Mouse (Mus musculus) ZHBTc4 (cell line): ENCODE data around the gene Osbpl10.
A peak's percentile ranks its signal among the peaks of the same experiment; 100 is the strongest.

Experiments
- DNase-seq: peaks from one replicate; pipeline ENCODE4 v3.0.0-alpha.2; 2011; ENCODE audit warnings: low read depth, low spot score

The Osbpl10 gene

DNA sequence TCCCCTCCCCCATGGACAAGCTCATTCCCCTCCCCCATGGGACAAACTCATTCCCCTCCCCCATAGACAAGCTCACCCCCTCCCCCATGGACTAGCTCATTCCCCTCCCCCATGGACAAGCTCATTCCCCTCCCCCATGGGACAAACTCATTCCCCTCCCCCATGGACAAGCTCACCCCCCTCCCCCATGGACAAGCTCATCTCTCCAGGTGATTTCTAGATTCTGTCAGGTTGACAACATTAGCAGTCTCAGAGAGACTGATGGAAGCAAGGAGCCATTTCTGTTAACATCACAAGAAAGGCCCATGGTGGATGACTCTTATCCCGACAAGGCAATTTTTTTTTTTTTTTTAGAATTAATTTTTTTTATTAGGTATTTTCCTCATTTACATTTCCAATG lies 52.7 kb downstream of the Osbpl10 start:
- peak; percentile 68 for DNase-seq

DNA sequence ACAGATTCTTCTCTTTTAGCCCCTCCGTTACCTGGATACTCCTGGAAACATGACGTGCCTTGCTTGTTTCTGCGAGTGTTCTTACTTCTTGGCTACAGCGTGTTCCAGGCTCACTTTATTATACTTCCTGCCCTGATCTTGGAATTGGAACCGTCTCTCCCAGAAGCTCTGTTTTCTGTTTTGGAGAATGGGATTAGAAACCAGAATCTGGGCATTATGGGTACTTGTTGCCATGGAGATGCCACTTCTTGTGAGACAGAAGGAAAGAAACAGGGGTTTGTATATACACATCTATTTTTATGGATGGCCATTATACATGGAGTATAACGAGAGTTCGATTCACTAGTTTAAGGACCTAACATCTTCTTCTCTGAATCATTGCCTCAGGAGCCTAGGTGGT lies 54.4 kb downstream of the Osbpl10 start:
- DNase-seq: no peak

DNA sequence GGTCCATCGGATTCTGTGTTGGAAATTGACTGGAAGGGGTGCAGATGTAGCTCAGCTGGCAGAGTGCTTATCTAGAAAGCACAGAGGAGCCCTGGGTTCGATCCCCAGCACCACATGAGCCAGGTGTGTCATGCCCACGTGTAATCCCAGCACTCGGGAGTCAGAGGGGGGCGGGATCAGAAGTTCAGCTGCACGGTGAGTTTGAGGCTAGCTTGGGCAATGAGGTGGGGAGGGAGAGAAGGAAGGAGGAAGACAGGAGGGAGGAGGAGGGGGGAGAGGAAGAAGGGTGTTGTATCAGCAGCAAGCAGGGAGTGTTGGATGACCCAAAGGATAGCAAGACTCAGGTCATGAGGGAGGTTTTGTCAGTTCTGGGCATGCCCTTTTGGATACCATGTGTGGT lies 55.9 kb downstream of the Osbpl10 start:
- peak; percentile 58 for DNase-seq

DNA sequence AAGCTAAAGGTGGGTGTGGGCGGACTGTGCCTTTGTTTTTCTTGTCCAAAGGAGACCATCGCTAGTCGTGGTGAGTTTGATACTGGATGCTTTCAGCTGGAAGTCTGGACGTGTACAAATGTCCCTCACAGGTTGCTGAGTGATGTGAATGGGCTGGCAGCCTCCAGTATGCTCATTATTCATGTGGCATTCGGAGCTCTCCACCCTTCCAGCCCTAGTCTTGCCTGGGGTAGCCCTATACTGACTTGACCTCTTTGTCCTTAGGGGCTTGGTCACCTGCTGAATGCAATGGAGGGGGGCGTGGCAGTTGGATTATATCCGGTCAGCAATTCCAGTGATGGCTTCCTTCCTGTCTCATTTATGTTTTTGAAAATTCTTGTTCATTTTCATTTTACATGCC lies 56.4 kb downstream of the Osbpl10 start:
- DNase-seq: peak; percentile 51

DNA sequence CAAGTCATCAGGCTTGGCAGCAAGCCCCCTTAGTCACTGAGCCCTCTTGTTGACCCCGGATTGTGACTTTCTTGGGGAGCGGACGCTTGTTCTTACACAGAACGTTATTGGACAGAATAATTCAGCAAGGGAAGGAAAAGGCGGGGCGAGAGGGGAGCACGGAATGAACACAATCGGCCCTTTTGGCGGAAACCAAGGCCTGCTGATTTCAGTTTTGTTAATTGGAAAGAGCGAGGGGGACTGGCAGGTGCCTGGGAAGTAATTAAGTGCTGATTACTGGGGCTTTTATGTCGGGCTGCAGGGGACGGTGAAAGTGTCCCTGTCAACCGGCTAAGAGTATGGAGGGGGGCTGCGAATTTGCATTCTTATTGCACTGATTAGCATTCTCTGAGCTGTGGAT lies 59.8 kb downstream of the Osbpl10 start:
- no peak for DNase-seq

DNA sequence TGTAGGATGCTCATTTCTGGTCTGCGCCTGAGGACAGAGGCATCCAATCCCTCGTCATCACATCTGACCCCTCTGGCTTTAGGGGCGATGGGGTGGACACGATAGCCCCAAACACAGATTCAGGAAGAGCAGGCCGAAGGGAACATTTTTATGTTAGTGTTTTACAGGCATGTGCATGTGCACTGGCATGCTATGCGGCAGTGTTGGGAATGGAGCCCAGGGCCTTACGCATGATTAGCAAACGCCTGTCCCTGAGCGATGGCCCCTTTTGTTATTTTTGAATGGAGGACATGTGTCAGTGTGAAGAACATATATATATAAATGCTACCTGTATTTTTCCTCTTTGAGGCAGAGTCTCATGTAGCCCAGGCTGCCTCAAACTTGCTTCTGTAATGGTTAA lies 60.3 kb downstream of the Osbpl10 start:
- no peak for DNase-seq

DNA sequence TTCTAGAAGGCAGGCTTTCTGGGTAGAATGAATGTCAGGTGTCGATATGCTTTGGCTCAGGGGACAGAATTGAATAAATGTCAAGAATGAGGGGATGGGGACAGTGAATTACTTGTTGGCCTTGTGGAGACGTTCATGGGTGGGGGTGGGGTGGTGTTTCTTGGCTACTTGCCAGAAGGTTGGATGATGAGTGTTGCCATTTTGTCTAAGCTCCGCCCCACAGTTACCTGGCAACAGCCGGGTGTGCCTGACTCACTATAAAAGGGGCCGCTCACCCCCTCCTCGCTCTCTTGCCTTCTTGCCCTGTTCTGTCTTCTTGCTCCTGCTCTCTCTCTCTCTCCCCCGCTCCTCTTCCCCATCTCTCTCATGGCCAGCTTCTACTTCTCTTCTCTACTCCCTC lies 60.9 kb downstream of the Osbpl10 start:
- peak; percentile 90 for DNase-seq

DNA sequence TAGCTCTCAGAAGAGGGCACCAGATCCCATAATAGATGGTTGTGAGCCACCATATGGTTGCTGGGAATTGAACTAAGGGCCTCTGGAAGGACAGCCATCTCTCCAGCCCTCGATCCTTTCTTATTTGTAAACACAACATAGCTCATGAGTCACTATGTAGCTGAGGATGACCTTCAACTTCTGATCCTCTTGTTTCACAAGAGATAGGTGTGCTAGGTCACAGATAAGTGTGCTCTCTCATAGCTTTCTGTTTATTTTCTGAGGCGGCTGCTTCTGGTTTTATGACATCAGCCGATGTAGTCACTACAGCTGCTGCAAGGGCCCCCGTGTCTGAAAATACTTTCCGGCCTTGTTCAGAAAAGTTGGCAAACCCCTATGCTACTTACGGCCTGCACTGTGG lies 64.2 kb downstream of the Osbpl10 start:
- DNase-seq: no peak

DNA sequence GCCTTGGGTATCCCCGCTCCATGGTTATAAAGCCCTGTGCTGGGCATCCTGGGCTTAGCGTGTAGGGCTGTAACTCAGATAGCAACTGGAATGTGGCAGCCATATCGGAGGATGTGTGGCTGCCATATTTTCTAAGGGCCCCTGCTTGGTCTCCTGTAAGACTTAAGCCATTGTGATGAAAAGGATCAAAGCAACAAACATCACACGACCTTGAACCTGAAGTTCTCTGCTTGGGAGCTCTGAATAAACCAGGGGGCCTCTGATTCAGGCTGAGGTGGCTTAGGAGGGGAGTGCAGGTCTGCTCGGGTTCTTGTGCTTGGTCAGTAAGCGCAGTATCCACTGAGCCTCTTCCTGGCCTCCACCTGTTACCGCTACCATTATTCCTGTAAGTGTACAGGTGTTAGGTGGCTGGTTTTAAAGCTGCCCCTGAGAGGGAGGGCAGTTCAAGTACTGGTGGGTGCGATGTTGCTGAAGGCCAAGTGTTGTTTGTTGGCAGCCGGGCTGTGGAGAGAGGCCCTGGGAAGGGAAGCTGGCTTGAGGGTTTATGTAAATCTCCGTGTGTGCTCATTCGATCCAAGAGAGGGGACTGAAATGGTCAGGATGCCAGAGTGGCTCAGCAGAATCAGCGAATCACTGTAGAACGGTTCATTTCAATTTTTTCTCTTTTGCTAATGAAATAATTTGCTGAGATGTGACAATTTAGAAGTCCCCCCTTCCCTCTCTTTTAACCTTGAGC lies 64.8 kb downstream of the Osbpl10 start:
- peak; percentile 84 for DNase-seq

DNA sequence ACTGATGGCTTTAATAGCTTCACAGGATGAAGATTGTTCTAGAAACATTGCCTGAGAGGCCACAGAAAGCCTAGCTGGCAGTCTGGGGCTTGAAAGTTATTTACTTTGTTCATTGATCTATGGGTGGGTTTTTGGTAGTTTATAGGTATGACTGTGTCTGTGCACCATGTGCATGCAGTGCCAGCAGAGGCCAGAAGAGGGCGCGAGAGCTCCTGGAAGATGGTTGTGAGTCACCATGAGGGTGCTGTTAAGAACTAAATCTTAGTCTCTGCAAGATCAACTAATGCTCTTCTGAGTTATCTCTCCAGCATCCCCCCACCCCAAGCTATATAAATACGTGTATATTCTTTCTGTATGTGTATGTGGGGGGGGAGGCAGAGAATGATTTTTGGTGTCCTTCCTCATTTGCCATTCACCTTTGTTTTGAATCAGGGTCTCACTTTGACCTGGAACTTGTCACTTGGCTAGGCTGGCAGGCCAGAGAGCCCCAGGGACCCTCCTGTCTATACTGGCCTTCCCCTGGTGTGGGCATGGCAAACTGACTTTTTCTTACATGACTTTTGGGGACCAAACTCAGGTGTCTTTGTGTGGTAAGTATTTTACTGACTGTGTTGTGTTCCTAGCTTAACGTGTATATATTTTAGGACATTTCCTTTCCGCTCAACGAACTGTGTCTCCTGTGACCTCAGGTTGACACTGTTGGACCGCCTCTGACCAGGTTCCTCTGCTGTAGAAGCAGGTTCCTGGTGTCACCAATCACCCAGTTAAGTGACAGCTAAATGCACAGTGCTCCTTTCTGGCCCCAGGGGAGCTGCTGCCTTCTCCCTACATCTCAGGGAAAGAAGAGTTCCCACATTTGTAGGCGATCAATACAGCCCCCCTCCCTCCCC lies 65.8 kb downstream of the Osbpl10 start:
- peak; percentile 90 for DNase-seq

DNA sequence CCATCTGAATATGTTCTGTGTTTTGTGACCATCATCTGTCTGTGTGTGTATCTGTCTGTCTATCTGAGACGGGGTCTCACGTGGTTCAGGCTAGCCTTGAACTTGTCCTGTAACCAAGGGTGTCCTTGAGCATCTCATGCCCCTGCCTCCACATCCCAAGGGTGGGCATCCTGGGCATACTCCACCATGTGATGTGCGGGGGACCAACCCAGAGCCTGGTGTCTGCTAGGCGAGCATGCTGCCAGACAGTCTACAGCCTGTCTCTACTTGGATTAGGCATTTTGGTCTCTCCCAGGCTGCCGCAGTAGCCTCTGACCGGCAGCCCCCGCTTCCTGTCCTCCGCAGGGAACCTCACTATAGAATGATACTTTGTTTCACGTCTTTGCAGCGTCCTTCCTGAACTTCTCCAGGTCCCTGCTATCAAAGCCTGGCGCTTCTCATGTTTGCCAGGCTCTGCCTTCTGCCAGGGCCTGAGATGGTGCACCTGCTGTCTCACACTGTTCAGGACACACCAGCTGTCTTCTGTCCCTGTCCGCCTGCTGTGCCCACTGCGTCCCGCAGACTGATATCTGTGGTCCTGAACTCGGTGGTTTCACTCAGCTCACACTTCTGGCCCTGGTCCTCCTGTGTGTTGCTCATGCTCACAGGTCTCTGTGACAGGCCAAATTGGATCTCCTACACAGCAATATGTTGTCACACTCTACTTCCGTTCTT lies 66.9 kb downstream of the Osbpl10 start:
- no peak for DNase-seq

DNA sequence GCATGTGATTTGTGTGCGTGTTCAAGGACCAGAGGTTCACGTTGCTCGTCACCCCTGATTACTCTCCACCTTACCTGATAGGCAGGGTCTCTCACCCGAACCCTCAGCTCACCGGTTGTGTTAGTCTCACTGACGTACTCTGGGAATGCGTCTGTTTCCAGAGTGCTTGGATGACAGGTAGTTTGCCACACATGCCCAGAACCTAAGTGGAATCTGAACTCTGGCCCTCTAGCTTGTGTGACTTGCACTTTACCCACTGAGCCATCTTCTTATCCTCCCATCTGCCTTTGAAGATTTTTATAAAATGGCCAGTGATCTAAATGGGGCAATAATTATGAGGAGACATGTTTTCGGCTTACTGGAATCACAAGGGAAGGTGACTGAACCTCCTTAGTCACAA lies 68.3 kb downstream of the Osbpl10 start:
- no peak for DNase-seq

DNA sequence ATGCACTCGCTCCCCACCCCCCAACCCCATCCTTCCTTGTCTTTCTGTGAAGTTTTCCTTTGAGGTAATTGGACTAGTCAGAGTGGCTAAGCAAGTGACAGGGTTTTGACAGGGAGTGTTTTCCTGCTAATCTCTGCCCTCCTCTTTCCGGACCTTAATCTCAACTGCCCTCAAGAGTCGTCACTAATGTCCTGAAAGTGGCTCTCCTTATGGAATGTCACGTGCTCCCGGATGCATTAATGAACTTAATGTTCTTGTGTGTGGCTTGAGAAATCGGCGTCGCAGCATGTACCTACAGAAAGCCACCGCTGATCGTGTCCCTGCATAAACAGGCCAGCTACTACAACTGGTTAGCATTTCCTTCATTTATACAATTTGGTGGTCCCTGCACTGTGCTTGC lies 70.0 kb downstream of the Osbpl10 start:
- no peak for DNase-seq

DNA sequence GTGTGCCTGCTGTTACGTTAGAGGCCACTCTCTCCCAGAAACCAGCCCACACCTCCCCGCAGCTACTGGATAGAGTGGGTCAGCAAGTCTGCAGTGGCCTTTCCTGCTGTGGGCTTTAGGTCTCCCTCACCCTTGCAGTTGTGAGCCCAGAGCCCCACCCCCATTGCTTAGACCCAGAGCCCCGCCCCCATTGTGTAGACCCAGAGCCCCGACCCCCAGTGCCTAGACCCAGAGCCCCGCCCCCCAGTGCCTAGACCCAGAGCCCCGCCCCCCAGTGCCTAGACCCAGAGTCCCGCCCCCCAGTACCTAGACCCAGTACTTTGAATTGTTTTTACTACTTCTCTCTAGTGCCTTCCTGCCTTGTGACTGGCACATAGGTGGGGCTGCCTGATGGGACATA lies 70.5 kb downstream of the Osbpl10 start:
- peak; percentile 84 for DNase-seq

DNA sequence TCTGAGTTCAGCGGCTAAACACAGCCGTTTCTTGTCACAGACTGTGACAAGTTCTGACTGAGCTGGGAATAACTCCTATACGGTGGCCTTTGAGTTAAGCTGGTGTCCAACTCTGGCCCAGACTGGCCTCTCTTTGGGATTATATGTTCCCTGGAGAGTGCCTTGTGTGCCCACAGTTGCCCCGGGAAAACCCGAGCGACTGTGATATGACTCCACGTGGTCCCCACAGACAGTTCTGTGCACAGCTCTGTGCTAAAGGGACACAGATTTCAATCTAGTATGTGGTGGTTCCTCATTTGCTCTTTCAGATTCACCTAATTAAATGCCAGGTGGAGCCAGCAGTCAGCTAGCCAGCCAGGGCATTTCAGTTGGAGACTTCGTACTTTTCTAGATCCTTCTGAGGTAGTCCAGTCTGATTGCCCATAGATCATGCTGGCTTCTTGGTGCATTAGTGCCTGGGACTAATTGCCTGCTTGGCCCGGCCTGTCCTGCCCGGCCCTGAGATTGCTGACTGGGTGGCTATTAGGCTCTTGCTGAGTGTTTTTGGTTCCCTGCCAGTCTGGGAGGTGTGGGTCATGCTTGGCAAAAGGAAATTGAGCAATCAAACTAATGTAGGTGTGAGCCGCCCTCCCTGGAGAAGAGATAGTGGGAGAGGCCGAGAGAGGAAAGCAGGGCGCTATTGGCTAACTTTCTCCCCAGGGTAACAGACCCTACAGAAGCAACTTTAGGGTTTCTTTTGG lies 71.8 kb downstream of the Osbpl10 start:
- DNase-seq: peak; percentile 3

DNA sequence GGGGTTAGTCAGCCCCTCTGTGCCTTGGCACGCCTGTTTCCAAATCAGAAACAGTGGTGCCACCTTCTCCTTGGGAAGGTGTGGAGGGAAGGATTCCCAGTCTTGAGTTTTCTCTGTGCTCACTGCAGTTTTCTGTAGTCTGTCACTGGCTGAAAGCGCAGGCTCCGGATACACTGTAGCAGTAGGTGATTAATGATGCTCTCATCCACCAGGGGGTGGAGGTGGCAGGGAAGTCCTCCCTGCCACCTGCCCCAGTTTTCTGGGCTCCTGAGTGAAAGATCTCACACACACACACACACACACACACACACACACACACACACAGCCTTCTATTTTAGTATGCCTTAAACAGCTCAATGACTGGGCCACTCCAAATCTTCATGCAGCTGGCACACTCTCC lies 73.6 kb downstream of the Osbpl10 start:
- DNase-seq: peak; percentile 5

DNA sequence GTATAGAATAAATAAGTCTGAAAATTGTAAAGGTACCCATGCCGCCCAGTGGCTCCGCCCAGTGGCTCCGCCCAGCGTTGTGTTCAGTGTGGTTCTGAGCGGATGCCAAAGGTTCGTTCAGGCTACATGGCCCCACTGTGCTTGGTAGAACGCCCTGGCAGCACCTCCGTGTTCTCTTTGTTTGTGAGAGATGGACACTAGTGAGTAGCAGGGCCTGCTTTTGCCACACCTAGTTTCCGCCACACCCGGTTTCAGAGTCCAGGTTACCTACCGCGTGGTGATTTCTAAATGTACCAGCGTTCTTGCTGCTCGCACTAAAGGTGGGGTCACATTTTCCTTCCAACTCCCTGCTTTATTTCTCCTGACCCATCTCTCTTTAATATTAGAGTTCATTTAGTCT lies 75.4 kb downstream of the Osbpl10 start:
- DNase-seq: no peak

DNA sequence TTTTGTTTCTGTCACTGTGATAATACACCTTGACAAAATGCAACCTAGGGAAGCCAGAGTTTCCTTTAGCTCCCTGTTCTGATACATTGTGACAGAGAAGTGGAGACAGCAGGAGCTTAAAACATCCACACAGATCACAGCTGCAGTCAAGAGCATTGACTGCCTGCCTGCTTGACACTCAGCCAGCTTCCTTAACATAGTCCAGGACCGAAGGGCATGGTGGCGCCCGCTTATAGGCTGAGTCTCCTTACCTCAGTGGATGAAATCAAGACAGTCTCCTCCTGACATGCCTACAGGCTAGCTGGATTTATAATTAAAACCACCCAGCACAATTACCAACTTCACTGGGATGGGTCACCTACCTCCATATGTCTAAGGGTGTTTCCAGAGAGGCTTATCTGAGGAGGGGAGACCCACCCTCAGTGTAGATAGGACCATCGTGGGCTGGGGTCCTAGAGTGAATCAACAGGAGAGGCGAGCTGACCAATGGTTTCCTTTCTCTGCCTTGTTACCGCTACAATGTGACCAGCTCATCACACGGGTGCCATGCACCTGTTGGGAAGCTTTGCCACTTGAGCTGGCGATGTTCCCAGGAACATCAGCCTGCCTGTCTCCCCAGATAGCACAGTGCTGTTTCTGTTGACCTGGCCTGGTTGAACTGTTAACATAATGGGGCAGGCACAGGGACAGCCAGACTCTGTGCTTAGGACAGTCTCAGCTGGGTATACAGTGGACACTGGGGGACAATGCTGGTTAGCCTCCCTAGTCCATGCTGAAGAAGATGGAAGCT lies 76.9 kb downstream of the Osbpl10 start:
- DNase-seq: no peak

DNA sequence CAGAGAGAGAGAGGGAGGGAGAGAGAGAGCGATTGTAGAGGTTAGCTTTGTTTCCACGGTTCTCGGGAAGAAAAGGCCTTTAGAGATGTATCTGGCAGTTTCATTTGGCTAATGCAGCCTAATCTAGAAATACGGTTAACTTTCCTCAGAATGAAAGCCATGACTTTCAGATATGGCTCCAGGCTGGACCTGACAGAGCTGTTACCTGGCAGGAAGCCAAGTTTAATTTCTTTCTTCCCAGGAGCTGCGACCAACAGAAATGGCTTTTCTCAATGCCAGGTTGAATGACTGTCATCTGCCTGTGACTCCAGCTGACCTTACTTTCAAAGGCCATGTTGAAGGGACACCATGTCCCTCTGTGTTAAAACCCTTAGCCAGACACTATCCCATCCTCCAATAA lies 80.4 kb downstream of the Osbpl10 start:
- DNase-seq: no peak

DNA sequence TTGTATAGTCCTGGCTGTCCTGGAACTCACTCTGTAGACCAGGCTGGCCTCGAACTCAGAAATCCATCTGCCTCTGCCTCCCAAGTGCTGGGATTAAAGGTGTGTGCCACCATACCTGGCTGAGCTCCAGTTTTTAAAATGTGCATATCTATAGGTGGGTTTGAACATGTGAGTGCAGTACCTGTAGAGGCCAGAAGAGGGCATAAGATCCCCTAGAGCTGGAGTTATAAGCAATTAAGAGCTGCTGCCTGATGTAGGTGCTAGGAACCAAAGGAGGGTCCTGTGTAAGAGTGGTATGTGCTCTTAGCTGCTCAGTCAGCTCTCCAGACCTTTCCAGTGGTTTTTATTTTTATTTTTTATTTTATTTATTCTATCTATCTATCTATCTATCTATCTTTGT lies 86.5 kb downstream of the Osbpl10 start:
- peak; percentile 74 for DNase-seq

DNA sequence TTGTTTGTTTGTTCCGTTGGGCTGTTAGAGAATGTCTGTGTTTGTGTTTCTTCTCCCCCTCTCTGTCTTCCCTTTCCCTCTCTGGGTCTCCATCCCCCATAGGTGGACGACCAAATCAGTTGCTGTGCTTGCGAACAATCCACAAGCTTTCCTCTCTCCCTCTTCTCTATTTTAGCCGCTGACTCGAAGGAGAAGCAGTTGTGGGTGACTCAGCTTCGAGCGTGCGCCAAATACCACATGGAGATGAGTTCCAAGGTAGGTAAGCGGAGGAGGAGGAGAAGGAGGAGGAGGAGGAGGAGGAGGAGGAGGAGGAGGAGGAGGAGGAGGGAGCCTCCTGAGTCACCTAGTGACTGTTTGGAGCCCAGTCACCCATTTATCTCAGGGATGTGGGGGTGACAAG lies 88.7 kb downstream of the Osbpl10 start:
- DNase-seq: no peak
